Mouse (Mus musculus): Measurements from ENCODE around the gene Ilf2. TPM values are rescaled to one million over a fixed set of nuclear protein-coding genes. Genes with fewer than 3 reads are reported as not detected.

Gene Ilf2
- 50.4 TPM for polyA plus RNA-seq (2012; fragmentation: generic; extraction: Trizol)

- TF ChIP-seq REST (IDR thresholded peaks at IDR 0.05; ENCODE audit: insufficient read depth, insufficient read length) (no peak), CEBPB (IDR thresholded peaks at IDR 0.05; ENCODE audit: insufficient read depth, poor library complexity, severe bottlenecking) (peak; percentile 93), USF1 (IDR thresholded peaks at IDR 0.05; ENCODE audit: low read depth) (no peak), POLR2AphosphoS2 (IDR thresholded peaks at IDR 0.05; ENCODE audit: insufficient read length, low read depth) (peak; percentile 84), E2F4 (IDR thresholded peaks at IDR 0.05; ENCODE audit: insufficient read depth) (peak; percentile 11), POLR2A (IDR thresholded peaks at IDR 0.05; ENCODE audit: insufficient read length, low read depth) (peak; percentile 77)
- Histone ChIP-seq H3K4me3 (peak within 1 kb of the TSS; percentile 86), H3K79me2 (ENCODE audit: control insufficient read depth, insufficient read depth) (peaks cover 40% of the 10 kb centered on the region), H3K36me3 (ENCODE audit: control insufficient read depth, insufficient read depth) (peaks cover 11% of the 10 kb centered on the region), H3K27me3 (ENCODE audit: control insufficient read depth, insufficient read depth, insufficient read length) (no peaks in the 10 kb centered on the region), H3K4me2 (ENCODE audit: low read depth) (peak within 1 kb of the TSS; percentile 96), H3ac (ENCODE audit: control insufficient read depth, insufficient read length) (peak within 1 kb of the TSS; percentile 0)
These were observed at the start of gene Ilf2 for GRCm38 (mm10) chr3:90475831-90476611. TSS of gene Ilf2 (plus strand) at chr3:90476126.

- H3K27me3 ChIP-seq (ENCODE audit: control insufficient read depth, insufficient read depth, insufficient read length): no peaks in the 10 kb centered on the region
- no peak overlapping the region for H3K4me3 ChIP-seq
- peaks cover 10% of the 10 kb centered on the region for H3K36me3 ChIP-seq (ENCODE audit: control insufficient read depth, insufficient read depth)
- no peak overlapping the region for H3K4me2 ChIP-seq (ENCODE audit: low read depth)
- TF ChIP-seq POLR2A (IDR thresholded peaks at IDR 0.05; ENCODE audit: insufficient read length, low read depth): no peak
- H3K79me2 ChIP-seq (ENCODE audit: control insufficient read depth, insufficient read depth): peaks cover 20% of the 10 kb centered on the region
- no peak overlapping the region for H3ac ChIP-seq (ENCODE audit: control insufficient read depth, insufficient read length)
These were observed 48.4 kb upstream of the Ilf2 start for GRCm38 (mm10) chr3:90427574-90427973.

- TF ChIP-seq POLR2A (IDR thresholded peaks at IDR 0.05; ENCODE audit: insufficient read length, low read depth): no peak
- no peak for TF ChIP-seq E2F4 (IDR thresholded peaks at IDR 0.05; ENCODE audit: insufficient read depth)
- no peak for TF ChIP-seq TCF3 (IDR thresholded peaks at IDR 0.05; ENCODE audit: insufficient read length, low read depth)
- no peak for TF ChIP-seq CEBPB (IDR thresholded peaks at IDR 0.05; ENCODE audit: insufficient read depth, poor library complexity, severe bottlenecking)
- no peak for TF ChIP-seq MYOD1 (IDR thresholded peaks at IDR 0.05; ENCODE audit: control insufficient read depth in 1 of 3, insufficient read length in 2 of 3, low read depth in 2 of 3)
- TF ChIP-seq MYOG (IDR thresholded peaks at IDR 0.05; ENCODE audit: control insufficient read depth in 1 of 3, insufficient read depth in 1 of 3, insufficient read length in 2 of 3, low read depth in 2 of 3): no peak
- no peak for TF ChIP-seq REST (IDR thresholded peaks at IDR 0.05; ENCODE audit: insufficient read depth, insufficient read length)
- TF ChIP-seq MAX (IDR thresholded peaks at IDR 0.05; ENCODE audit: low read depth): no peak
- TF ChIP-seq SRF (IDR thresholded peaks at IDR 0.05; ENCODE audit: control insufficient read depth, insufficient read length, low read depth): no peak
- TF ChIP-seq USF1 (IDR thresholded peaks at IDR 0.05; ENCODE audit: low read depth): no peak
- no peak for TF ChIP-seq POLR2AphosphoS2 (IDR thresholded peaks at IDR 0.05; ENCODE audit: insufficient read length, low read depth)
- no peak for TF ChIP-seq TCF12 (IDR thresholded peaks at IDR 0.05; ENCODE audit: insufficient read depth, poor library complexity, severe bottlenecking)
- no peak overlapping the region for H3ac ChIP-seq (ENCODE audit: control insufficient read depth, insufficient read length)
- peaks cover 10% of the 10 kb centered on the region for H3K36me3 ChIP-seq (ENCODE audit: control insufficient read depth, insufficient read depth)
- no peak overlapping the region for H3K4me3 ChIP-seq
- no peak overlapping the region for H3K4me2 ChIP-seq (ENCODE audit: low read depth)
- no peaks in the 10 kb centered on the region for H3K27me3 ChIP-seq (ENCODE audit: control insufficient read depth, insufficient read depth, insufficient read length)
- peaks cover 25% of the 10 kb centered on the region for H3K79me2 ChIP-seq (ENCODE audit: control insufficient read depth, insufficient read depth)
These were observed 47.7 kb upstream of the Ilf2 start for GRCm38 (mm10) chr3:90428186-90428585.

GRCm38 (mm10) chr3:90429576-90429975 is 46.4 kb upstream of the Ilf2 start:
- no peaks in the 10 kb centered on the region for H3K27me3 ChIP-seq (ENCODE audit: control insufficient read depth, insufficient read depth, insufficient read length)
- no peak overlapping the region for H3K4me2 ChIP-seq (ENCODE audit: low read depth)
- H3K79me2 ChIP-seq (ENCODE audit: control insufficient read depth, insufficient read depth): peaks cover 25% of the 10 kb centered on the region
- no peak overlapping the region for H3K4me3 ChIP-seq
- TF ChIP-seq POLR2A (IDR thresholded peaks at IDR 0.05; ENCODE audit: insufficient read length, low read depth): no peak
- no peak for TF ChIP-seq TCF3 (IDR thresholded peaks at IDR 0.05; ENCODE audit: insufficient read length, low read depth)
- no peak for TF ChIP-seq MAX (IDR thresholded peaks at IDR 0.05; ENCODE audit: low read depth)
- no peak for TF ChIP-seq E2F4 (IDR thresholded peaks at IDR 0.05; ENCODE audit: insufficient read depth)
- no peak for TF ChIP-seq SRF (IDR thresholded peaks at IDR 0.05; ENCODE audit: control insufficient read depth, insufficient read length, low read depth)
- TF ChIP-seq POLR2AphosphoS2 (IDR thresholded peaks at IDR 0.05; ENCODE audit: insufficient read length, low read depth): no peak
- no peak for TF ChIP-seq USF1 (IDR thresholded peaks at IDR 0.05; ENCODE audit: low read depth)
- TF ChIP-seq CEBPB (IDR thresholded peaks at IDR 0.05; ENCODE audit: insufficient read depth, poor library complexity, severe bottlenecking): no peak
- TF ChIP-seq MYOD1 (IDR thresholded peaks at IDR 0.05; ENCODE audit: control insufficient read depth in 1 of 3, insufficient read length in 2 of 3, low read depth in 2 of 3): no peak
- no peak for TF ChIP-seq REST (IDR thresholded peaks at IDR 0.05; ENCODE audit: insufficient read depth, insufficient read length)
- TF ChIP-seq MYOG (IDR thresholded peaks at IDR 0.05; ENCODE audit: control insufficient read depth in 1 of 3, insufficient read depth in 1 of 3, insufficient read length in 2 of 3, low read depth in 2 of 3): no peak
- no peak for TF ChIP-seq TCF12 (IDR thresholded peaks at IDR 0.05; ENCODE audit: insufficient read depth, poor library complexity, severe bottlenecking)
- H3K36me3 ChIP-seq (ENCODE audit: control insufficient read depth, insufficient read depth): no peaks in the 10 kb centered on the region
- no peak overlapping the region for H3ac ChIP-seq (ENCODE audit: control insufficient read depth, insufficient read length)

- TF ChIP-seq TCF12 (IDR thresholded peaks at IDR 0.05; ENCODE audit: insufficient read depth, poor library complexity, severe bottlenecking) (no peak), REST (IDR thresholded peaks at IDR 0.05; ENCODE audit: insufficient read depth, insufficient read length) (no peak), MYOG (IDR thresholded peaks at IDR 0.05; ENCODE audit: control insufficient read depth in 1 of 3, insufficient read depth in 1 of 3, insufficient read length in 2 of 3, low read depth in 2 of 3) (no peak), SRF (IDR thresholded peaks at IDR 0.05; ENCODE audit: control insufficient read depth, insufficient read length, low read depth) (no peak), POLR2AphosphoS2 (IDR thresholded peaks at IDR 0.05; ENCODE audit: insufficient read length, low read depth) (no peak), E2F4 (IDR thresholded peaks at IDR 0.05; ENCODE audit: insufficient read depth) (no peak), USF1 (IDR thresholded peaks at IDR 0.05; ENCODE audit: low read depth) (no peak)
- Histone ChIP-seq H3ac (ENCODE audit: control insufficient read depth, insufficient read length) (peak overlapping the region; percentile 29), H3K79me2 (ENCODE audit: control insufficient read depth, insufficient read depth) (peaks cover 19% of the 10 kb centered on the region)
These were observed 43.6 kb upstream of the Ilf2 start for GRCm38 (mm10) chr3:90432348-90432747.

More at GRCm38 (mm10) chr3:90432348-90432747, 43.6 kb upstream of the Ilf2 start:
- H3K27me3 ChIP-seq (ENCODE audit: control insufficient read depth, insufficient read depth, insufficient read length): no peaks in the 10 kb centered on the region
- H3K36me3 ChIP-seq (ENCODE audit: control insufficient read depth, insufficient read depth): no peaks in the 10 kb centered on the region
- H3K4me2 ChIP-seq (ENCODE audit: low read depth): peak overlapping the region; percentile 87
- H3K4me3 ChIP-seq: peak overlapping the region; percentile 88
